Mouse (Mus musculus): Measurements from ENCODE around the gene Trim21. TPM values are rescaled to one million over a fixed set of nuclear protein-coding genes. Genes with fewer than 3 reads are reported as not detected.

Trim21 gene
- 2.4 and 5.2 TPM in 2 replicates for polyA plus RNA-seq (2012)

- no peak for TF ChIP-seq GATA1 (IDR thresholded peaks at IDR 0.05; ENCODE audit: low read length)
Measured at GRCm38 (mm10) chr7:102564999-102565997, at the start of gene Trim21. Gene Trim21 (minus strand): TSS chr7:102565486.

- no peak for TF ChIP-seq GATA1 (IDR thresholded peaks at IDR 0.05; ENCODE audit: low read length)
Measured at GRCm38 (mm10) chr7:102597378-102598031, 32.2 kb upstream of the Trim21 start, which contains the start of gene Olfr552. Gene Olfr552 (plus strand): TSS chr7:102597770.

- no peak for TF ChIP-seq GATA1 (IDR thresholded peaks at IDR 0.05; ENCODE audit: low read length)
Measured at GRCm38 (mm10) chr7:102591786-102592185, 26.5 kb upstream of the Trim21 start, which contains the start of gene Olfr551. Gene Olfr551 (minus strand): TSS chr7:102591886.

GRCm38 (mm10) chr7:102575998-102576397, 10.7 kb upstream of the Trim21 start:
- TF ChIP-seq GATA1 (IDR thresholded peaks at IDR 0.05; ENCODE audit: low read length): no peak

- no peak for TF ChIP-seq GATA1 (IDR thresholded peaks at IDR 0.05; ENCODE audit: low read length)
Measured at GRCm38 (mm10) chr7:102573174-102573830, 8.0 kb upstream of the Trim21 start.

GRCm38 (mm10) chr7:102571142-102571541, 5.9 kb upstream of the Trim21 start, which contains the start of gene Olfr550:
Gene Olfr550 (plus strand): TSS chr7:102571442.
- TF ChIP-seq GATA1 (IDR thresholded peaks at IDR 0.05; ENCODE audit: low read length): no peak

GRCm38 (mm10) chr7:102566219-102566618, 933 bp upstream of the Trim21 start:
- no peak for TF ChIP-seq GATA1 (IDR thresholded peaks at IDR 0.05; ENCODE audit: low read length)

- TF ChIP-seq GATA1 (IDR thresholded peaks at IDR 0.05; ENCODE audit: low read length): no peak
Measured at GRCm38 (mm10) chr7:102553279-102553678, 12.0 kb downstream of the Trim21 start.

GRCm38 (mm10) chr7:102549570-102549969, 15.7 kb downstream of the Trim21 start, which contains the start of gene Olfr549:
Gene Olfr549 (plus strand): TSS chr7:102549870.
- no peak for TF ChIP-seq GATA1 (IDR thresholded peaks at IDR 0.05; ENCODE audit: low read length)

- TF ChIP-seq GATA1 (IDR thresholded peaks at IDR 0.05; ENCODE audit: low read length): no peak
Measured at GRCm38 (mm10) chr7:102541251-102541650, 24.0 kb downstream of the Trim21 start.

GRCm38 (mm10) chr7:102540596-102540995, 24.7 kb downstream of the Trim21 start, which contains the start of gene Olfr548-ps1:
Gene Olfr548-ps1 (plus strand): TSS chr7:102540896.
- no peak for TF ChIP-seq GATA1 (IDR thresholded peaks at IDR 0.05; ENCODE audit: low read length)

- TF ChIP-seq GATA1 (IDR thresholded peaks at IDR 0.05; ENCODE audit: low read length): no peak
Measured at GRCm38 (mm10) chr7:102534449-102534848, 30.8 kb downstream of the Trim21 start, which contains the start of gene Olfr547. Gene Olfr547 (plus strand): TSS chr7:102534749.

- TF ChIP-seq GATA1 (IDR thresholded peaks at IDR 0.05; ENCODE audit: low read length): no peak
Measured at GRCm38 (mm10) chr7:102529052-102529451, 36.2 kb downstream of the Trim21 start.

GRCm38 (mm10) chr7:102517051-102517335, 48.3 kb downstream of the Trim21 start:
- TF ChIP-seq GATA1 (IDR thresholded peaks at IDR 0.05; ENCODE audit: low read length): no peak

- TF ChIP-seq GATA1 (IDR thresholded peaks at IDR 0.05; ENCODE audit: low read length): no peak
Measured at GRCm38 (mm10) chr7:102516261-102517050, 48.8 kb downstream of the Trim21 start.

Measured in G1E-ER4 (cell line).